Mouse (Mus musculus) adrenal gland, adult 2 months (tissue): ENCODE measurements around the gene Prep. TPM values are rescaled to one million over a fixed set of nuclear protein-coding genes. Genes with fewer than 3 reads are reported as not detected.
"Not testable (repeated sequence)": the region's sequence is repeated elsewhere in the genome, so short reads cannot be mapped to it uniquely, and the experiment has no call there.

Experiments
- DNase-seq: peaks from one replicate; pipeline ENCODE4 v3.0.0; 2021
- polyA plus RNA-seq: library from polyadenylated mRNA; depleted of rRNA; stranded (reverse); fragments of >200 nt; gene quantifications from 2 replicates; pipeline ENCODE4 v1.2.3, GENCODE M21; 2012
- total RNA-seq, 2 experiments: library from RNA; stranded (reverse); gene quantifications; 2 replicates each; pipeline ENCODE4 v1.2.3; 2021

Gene Prep
- total and polyA plus RNA-seq, 3 experiments = 14.2 to 22.4 (median 19.2) TPM

DNA sequence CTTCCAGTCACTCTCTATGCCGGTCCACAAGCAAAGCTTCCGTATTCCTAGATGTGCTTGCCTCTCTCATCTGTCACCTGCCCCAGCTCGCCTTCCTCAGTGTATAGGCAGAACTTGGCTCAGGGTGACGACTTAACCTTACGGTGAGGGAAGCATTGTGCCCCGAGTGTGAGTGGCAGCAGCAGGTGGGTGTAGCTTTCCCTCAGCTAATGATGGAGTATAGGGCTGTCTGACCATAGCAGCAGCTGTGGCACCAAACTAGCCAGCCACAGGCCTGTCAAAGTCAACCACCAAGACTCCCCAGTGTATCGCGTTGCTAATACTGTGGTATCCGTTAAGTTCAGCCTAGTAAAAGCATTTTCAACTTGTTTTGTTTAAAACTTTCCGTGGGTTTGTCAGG, 9.6 kb downstream of the Prep start:
- no peak for DNase-seq

DNA sequence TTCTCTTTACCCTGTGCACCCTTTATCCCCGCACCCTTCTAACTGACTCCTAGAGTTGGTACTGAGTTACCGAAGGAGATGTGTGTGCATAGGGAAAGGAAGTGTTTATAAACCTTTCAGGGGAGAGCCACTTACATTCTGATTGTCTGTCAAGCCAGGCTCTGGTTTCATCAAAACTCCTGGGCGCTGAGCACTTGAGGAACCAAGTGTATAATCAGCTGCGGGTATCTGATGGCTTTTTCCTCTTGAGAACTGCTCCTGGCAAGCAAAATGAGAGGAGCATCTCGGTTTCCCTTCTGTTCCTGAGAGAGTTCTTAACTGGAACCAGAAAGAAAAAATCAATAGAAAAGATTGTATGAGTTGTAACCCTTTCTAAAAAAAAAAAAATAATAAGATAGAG, 10.3 kb downstream of the Prep start:
- no peak for DNase-seq

DNA sequence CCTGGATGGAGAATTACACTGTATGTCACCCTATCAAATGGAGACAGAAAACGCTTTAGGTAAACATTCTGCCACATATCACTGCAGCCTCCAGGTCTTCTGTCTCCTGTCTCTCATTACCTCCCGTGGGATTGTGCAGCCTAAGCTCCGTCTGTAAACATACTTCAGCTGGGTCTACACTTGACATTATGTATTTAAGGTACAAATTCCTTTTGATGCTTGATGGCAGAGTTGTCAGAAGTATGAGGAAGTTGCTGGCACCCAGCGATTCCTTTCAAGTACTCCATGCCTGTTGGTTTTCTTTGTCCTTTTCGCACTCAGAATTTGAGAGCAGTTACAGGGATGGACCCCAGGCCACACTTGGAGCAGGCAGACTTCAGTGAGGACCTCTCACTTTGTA, 12.8 kb downstream of the Prep start:
- no peak for DNase-seq

DNA sequence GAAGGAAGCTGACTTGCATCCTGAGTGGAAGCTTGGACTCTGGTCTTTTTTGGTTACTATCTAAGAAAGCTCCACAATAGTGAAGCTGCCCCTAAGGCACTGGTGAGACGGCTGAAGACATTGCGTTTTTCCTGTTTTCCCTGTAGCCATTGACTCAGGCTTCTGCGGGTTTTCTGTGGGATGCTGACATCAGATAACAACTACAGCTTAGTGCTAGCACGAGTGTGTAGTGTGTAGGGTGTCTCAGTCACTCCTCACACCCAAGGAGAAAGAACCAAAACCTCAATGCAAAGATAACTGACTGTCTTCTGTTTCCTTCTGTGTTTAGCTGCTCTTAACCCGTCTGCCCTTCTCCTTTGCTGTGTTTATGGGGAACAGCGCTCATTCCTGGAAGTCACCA, 13.5 kb downstream of the Prep start:
- no peak for DNase-seq

DNA sequence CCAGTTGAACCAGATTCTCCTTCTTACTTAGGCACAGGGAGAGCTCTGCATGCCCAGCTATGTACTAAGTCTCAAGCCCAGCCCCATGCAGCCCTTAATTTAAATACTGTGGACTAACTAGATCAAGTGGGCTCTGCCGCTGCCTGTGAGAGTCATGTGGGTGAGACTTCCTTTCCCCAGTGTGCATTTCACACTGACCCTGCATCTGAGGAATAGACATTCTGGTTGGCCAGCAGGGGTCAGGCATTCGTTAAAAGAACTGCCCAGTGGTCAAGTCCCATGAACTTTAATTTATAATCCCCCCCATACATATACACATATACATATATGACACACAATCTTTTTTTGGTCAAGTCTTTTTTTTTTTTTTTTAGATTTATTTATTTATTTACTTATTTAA, 15.7 kb downstream of the Prep start:
- no peak for DNase-seq

DNA sequence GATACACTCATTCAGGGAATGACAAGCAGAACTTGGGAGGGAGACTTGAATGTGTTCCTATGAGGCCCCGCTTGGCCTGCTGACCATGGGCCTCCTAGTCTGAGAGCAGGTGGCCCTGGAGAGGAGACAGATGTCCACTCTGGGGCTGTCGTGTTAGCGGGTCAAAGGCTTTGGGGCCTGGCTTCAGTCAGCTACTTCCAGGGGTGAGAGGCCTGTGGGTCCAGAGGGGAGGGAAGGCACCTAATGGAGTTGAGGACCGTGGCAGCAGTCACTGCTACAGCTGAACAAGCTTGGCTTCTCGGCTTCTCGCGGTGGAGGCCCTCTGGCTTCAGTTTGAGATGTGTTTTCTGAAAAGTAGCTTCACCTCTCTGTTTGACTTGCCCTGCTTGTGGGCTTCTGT, 17.0 kb downstream of the Prep start:
- not testable (repeated sequence) for DNase-seq

DNA sequence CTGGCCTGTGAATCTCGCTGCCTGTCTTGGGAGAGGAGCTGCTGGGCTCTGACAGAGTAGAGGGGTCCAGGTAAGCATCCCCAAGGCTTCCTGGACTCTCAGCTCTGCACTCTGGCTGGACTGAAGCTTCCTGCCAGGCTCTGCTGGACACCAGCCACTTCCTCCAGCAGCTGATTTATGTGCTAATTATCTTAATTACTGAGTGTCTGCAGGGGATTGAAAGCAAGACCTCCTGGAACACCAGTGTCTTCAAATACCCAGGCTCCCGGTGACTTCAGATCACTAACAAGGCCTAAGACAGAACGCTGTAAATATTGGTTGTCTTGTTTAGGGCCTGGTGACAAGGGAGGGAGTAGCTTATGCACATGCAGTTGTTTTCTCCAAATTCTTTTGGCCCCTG, 17.5 kb downstream of the Prep start:
- no peak for DNase-seq

DNA sequence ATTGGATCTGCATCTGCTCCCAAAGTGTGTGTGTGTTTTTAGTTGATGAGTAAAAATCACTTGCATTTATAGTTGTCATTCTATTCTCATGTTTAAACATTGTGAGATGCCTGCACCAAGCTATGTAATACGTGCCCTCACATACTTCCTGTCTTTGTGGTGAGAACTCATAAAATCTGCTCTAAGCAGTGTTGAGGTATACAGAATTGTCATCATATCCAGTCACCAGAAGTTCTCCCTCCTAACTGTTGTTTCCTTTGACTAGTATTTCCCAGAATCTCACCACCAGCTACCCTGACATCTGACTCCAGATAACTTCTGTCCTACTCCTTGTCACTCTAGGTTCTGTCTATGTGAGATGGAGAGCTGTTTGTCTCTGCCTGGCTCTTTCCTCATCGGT, 18.3 kb downstream of the Prep start:
- no peak for DNase-seq

DNA sequence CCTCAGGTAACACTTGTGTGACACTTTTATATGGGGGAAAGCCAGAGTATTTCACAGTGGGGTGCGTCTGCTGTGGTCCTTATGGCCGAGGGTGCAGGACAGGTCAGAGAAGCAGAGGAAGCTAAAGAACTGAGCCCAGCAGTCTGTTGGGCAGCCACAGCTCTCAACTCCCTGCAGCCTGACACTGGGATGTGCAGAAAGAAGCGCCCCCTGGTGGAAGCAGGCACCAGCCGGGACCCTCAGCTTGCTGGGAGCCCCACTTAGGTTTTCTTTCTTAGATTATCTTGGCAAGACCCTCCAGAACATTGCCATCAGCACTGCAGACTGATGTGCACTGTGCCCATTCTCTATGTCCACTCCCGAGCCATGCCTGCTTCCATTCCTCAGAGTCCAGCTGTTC, 19.6 kb downstream of the Prep start:
- no peak for DNase-seq

DNA sequence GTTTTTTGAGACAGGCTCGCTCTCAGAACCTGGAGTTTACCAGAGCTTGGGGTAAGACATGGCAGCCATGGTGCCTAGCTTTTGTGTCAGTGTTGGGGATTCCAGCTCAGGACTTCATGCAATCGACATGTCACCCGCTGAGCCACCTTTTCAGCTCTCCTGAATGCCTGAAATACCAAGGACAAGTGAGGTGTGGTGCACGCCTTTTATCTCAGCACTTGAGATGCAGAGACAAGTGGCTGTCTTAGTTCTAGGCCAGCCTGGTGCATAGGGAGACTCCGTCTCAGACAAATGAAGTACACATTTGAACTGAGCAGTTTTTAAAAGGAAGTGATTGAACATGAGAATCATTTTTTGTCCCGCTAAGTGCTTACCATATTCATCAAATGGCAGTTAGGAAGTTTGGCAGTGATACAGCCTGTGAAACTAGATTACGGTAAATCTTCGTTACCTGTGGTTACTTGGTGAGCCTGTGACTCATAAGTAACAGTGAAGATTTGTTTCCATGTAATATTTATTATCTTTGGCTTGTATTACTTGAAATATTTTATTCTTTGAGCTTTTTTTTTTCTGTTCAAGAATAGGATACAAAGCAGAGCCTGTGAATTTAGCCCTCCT, 24.6 kb downstream of the Prep start:
- no peak for DNase-seq

DNA sequence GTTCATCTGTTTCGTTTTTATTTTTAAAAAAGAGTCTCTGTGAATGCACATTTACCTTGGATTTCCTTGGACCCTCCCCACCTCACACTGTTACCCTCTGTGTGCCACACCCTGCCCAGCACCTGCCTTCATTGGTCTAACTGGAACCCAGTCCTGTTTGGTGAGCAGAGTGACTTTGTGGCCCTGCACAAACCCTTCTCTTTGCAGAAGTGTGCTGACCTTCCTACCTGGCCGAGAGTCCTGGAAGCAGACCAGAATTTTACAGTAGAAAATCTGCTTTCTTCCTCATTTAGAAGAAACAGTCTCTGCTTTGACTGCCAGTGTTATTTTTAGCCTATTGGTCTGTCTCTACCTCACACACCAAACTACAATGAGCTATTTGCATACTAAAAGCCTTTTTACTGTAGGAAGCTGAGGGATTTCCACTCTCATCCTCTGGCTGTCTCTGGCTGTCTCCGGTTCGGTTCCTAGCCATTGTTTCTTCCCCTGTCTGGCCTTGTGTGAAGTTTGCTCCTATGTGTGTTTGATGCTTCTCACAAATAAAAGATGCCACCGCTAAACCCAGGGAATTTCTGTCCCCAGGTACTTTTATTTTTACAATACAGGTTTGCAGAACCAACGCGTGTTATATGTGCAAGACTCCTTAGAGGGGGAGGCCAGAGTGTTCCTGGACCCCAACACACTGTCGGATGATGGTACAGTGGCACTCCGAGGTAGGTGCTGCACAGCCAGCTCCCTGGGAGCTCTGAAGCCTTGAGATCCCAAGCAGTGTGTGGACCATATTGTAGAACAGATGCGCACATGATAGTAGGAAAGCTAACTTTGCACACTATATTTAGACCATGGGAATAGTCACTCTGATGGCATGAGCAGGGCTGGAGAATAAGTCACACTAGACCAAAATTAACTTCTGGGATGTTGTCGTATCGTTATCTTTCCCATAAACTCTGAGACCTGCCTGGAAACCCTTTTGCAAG, 25.4 kb downstream of the Prep start:
- no peak for DNase-seq

DNA sequence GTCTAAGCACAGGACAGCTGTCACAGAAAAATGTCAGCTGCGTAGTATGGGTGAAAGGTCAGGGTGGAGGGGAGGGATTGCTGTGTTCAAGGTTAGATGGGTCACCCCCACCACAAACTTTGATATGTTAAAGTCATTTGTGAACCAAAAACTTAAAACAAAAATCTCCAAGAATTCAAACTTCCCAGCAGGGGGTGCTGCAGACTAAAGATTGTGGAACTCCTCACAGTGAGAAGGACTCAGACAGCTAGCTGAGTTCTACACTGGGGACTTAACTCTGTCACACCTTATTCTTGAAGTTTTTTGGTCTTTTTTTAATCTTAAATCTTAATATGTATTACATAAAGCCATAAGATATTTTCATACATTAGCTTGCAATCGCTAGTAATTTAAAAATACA, 31.7 kb downstream of the Prep start:
- peak; percentile 23 for DNase-seq

DNA sequence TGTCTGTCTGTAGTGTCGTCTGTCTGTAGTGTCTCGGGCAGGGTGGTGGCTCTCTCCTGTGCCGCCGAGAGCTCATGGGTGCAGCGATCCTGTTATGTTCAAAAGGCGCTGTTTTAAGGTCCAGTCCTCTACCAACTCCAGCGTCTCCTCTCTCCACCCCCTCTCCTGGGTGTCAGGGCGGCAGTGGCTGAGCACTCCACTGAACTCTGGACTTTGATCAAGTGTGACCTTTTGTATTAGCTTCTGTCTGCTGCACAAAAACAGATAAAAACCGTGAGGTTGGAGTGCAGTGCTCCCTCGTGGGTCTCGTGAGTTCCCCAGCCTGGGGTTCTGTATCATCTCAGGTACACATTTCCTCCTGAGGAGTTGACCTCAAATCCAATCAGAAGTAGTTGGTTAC, 33.5 kb downstream of the Prep start:
- no peak for DNase-seq

DNA sequence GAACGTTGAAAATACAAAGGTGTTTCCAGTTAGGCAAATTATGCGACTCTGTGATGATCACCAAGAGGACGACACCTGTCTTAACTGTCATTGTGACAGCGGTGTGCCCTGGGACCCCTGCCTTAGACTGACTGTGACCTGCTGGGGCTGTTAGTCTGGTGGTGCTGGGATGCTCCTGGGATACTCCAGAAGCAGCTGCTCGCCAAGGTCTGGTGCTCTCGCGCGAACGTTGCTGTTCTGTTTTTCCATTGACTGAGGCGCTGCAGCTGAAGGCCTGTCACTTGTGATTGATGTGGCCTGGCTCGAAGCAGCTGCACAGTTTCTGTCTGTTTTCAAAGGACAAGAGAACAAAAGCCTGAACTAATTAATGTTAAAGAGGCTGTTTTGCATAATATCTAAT, 36.2 kb downstream of the Prep start:
- DNase-seq = peak; percentile 49

DNA sequence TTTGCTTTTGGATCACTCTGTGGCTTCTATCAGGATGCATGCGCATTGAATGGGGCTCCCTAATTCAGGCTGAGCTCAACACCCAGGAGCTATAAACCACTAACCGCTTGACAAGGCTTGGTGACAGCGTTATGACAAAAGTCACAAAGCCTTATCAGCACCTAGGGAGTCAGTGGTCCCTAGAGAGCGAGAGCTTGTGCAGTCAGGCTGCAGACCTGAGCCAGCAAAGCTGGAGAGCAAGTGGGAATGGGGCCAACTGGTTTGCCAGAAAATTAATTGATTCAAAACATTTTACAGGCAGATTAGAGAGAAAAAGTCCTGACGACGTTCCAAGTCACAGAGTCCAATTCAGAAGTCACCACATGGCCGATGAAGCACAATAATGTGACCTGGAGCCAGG, 37.1 kb downstream of the Prep start:
- peak; percentile 28 for DNase-seq

DNA sequence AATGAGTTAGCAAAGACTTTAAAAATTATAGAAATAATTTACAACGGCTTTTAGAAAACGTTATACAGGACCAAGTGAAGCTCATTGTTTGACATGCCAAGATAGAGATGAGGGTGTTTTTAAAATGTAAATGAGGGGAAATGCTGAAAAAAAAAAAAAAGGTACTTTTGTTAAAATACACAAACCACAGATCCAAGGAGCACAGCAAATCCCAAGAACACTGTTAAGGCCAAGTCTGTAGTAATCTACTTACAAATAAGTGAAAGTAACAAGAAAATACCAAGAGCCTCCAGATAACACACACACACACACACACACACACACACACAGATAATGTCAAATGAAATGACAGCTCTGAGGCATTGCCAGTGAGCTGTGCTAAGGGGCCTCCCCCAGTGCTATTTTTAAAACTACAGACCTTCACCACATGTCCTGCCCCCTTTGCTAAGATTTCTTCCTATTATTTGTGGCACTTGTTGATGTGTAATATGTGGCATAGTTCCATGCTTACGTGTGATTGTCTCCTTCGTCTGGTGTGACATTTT, 37.6 kb downstream of the Prep start:
- no peak for DNase-seq

DNA sequence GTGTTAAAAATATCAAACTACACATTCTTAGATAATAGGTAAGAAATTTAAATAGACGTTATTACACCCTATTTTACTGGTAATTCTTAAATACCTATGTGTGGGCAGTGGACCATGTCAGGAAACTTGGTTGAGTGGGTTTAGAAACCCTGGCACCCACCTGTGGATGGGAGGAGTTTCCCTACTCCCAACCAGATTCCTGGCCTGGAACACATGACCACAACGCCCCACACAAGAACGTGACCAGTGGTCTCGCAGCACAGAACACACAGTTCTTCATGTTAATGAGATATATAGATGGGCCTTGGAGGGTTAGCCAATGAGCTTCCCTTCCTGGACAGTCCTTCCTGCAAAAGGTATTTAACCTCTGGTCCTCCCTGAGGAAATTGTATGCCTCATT, 39.5 kb downstream of the Prep start:
- DNase-seq = no peak

DNA sequence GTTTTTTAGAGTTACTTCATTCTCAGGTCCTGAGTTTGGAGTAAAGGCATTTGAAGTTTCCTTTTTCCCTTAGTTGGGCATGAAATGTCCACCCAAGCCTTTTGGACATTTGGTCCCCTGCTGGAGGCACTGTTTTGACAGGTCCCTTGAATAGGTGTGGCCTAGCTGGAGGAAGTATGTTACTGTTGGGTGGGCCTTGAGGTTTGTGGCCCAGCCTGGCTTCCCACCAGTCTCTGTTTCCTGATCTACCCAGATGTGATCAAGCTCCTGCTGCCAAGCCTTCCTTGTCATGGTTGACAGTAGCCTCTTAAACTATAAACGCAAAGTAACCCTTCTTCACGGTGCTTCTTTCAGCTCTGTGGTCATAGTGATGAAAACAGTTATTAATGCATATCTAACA, 40.3 kb downstream of the Prep start:
- no peak for DNase-seq

DNA sequence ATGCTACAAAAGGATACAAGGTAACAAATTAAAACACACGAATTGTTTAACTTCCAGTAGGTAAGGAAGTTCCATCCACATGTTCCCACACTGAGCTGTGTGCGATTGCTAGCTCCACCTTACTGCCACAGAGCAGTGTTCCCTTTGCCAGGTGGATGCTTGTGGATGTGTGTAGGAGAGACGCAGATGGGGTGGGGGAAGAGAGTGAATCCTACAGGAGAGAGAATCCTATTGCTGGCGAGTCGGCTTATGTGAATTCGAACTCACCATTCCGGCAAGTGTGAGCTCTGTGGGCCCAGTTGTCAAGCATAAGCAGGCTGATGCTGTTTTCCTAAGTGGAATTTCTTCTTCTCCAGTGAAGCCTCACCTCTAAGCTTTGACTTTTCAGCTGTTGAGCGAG, 42.0 kb downstream of the Prep start:
- DNase-seq = no peak

DNA sequence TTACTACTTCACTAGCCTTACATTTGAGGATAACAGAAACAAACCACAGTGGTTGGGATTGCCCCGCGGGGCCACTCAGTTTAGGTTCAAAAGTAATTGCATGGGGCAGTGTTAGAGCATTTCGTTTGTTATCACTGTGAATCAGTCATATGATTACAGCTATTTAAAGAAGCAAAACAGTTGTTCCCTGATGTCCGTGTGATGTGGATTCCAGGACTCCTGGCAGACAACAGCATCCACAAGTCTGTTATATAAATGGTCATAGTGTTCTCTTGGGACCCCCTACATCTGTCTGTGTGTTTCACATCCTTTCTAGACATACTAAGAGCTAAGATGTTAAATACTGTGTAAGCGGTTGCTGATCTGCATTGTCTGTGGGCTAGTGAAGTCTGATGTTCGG, 43.0 kb downstream of the Prep start:
- DNase-seq = no peak

DNA sequence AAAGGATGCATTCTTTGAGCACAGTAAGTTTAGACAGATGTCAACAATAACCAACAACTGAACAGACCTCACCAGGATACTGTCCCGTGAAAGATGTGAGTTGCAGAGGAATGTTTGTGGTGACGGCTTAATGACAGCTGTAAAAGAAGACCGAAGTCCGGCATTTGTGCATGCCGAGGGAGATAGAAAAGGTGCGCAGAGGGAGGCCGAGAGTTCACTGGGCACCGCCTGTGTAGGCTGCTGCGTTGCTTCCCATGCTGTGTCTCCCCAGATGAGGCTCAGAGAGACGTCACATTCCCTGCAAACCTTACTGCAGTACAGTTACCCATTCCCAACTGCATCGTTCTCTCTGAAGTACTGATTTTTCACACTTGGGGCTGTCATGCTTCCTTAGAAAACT, 45.9 kb downstream of the Prep start:
- no peak for DNase-seq

DNA sequence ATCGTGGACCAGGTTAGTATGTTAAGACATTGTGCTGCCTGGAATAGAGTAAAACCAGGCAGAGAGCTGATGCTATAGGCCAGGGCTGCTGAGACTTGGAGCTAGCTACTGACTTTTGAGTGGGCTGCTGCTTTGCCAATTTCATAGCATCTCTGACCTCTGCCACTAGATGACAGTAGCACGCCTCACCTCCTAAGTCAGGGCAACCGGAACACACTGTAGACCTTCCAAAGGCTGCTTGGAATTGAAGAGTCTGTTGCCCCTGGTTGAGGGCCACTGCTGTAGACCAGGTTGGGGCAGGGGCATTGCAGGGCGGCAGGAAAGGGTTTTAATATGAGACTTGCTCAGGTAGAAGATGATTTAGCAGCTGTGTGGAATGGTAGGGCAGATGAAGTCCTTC, 47.5 kb downstream of the Prep start:
- DNase-seq = peak; percentile 19

DNA sequence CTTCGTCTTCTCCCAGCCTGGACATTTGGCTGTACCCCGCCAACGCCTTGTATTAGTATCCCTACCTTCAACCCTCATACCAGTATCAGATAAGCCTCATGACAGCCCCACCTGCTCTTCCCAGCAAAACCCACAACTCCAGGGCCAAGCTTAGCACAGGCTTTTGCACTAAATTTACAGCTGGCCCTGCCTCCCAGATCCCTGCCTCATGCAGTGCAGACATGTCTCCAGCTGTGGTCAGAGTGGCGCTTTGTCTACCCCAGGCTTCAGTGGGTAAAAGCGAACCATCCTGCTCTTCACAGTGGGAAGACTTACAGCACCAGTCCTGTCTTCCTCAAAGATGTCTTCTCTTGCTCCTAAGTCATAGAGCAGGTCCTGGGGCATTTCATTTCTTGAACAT, 49.8 kb downstream of the Prep start:
- no peak for DNase-seq

DNA sequence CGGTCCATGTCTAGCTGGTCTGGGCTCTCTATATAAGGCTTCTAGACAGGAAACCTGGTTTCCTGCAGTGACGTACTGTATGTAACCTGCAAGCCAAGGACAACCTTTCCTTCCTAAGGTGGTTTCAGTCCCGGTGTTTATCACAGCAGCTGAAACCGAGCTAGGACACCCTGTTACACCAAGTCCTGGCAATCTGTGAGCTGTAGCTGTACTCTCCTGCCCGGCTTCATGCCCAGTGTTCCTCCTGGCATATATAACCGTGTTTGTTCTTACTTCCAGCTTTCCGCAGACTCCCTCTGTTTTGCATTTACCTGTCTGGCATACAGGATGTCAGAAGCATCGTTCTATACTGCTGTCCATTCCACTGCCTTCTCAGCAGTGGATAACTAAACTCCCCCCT, 51.4 kb downstream of the Prep start:
- DNase-seq = no peak
